Mouse (Mus musculus) heart, postnatal 0 days (tissue): Measurements from ENCODE around the gene Ghr.

Experiments used
- CTCF ChIP-seq: IDR thresholded peaks from 2 replicates; pipeline ENCODE4 v1.5.1; 2016; ENCODE audit warnings: antibody characterized with exemption, control low read depth, low read depth
- EP300 ChIP-seq: IDR thresholded peaks from 2 replicates; pipeline ENCODE4 v1.6.1; 2016; ENCODE audit warnings: antibody characterized with exemption, low read depth

DNA sequence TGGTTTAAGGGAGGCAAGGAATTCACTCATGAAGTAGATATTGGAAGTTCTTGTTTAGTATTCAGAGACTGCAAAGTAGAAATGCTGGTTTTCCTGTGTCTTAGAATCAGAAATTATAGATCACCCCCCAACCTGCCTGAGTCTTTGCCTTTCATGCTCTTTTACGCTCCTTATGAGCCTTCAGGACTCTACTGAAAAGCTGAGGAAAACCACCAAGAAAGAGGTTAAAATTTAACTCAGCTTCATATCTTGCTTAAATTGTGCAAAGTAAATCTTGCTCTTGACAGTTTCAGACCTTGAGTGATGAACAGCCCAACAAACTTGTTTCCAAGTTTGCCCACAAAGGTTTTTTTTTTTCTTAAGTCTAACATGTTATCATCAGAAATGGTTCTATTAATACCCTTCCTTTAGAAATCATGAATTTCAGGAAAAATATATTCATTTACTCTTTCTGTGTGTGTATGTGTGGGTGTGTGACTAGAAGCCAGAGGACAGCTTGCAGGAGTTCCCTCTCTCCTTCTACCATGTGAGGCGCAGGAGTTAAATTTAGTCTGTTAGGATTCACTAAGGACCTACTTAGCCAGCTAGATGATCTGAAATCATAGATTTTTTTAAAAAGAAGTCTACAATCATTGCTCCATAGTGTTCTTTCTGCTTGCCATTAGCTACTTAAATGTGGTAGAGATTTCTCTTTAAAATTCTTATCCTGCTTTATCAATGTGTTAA is 14.0 kb downstream of the Ghr start:
- TF ChIP-seq CTCF (no peak), EP300 (no peak)
